Mouse (Mus musculus): ENCODE data around the gene Cfap157. TPM values are rescaled to one million over a fixed set of nuclear protein-coding genes. Genes with fewer than 3 reads are reported as not detected.

Cfap157 gene
- polyA plus RNA-seq, 1 experiment: not detected

DNA sequence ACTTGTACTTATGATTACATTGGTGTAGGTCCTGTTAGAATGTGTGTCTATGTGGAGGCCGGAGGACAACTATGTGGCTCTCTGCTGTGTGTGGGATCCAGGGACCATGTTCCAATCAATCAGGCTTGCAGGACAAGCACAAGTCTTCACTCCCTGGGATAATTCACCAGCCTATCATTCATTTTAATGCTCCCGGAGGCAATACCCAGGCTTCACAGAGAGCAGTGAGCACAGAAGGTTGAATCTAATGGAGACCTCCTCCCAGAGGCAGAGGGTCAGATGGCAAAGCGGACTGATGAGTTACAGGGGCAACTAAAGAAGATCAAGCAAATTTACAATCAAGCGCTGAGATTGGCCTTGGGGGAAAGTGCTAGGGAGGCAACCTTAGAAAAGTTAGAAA lies 54.7 kb downstream of the Cfap157 start:
- Histone ChIP-seq H3K27ac (ENCODE audit: control insufficient read depth, insufficient read depth, low read depth, low read length, poor library complexity) (no peak overlapping the region), H3K4me1 (ENCODE audit: control insufficient read depth, insufficient read depth, low read length) (no peaks in the 10 kb centered on the region; the same call in 1 of the 2 replicates)
- 86% methylated on average over 4 of the region's 4 CpGs for WGBS

DNA sequence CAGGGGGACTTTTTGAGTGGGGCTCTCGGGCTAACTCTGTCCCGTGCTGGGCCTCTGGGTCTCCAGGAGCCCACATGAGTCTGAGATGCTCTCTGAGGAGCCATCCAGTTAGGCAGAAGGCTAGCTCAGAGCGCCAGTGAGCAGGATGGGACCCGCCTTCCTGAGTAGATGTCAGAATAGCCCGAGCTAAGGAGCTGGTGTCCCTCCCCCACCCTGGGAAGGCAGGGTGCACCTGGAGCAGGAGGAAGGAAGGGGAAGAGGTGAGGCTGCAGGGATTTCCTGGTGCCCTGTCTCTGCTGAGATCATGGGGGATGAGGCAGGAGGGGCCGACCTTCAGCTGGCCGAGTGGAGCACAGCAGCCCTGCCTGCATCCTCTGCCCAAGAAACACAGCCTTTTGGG lies 55.8 kb downstream of the Cfap157 start:
- TF ChIP-seq CTCF (IDR thresholded peaks at IDR 0.05; ENCODE audit: control insufficient read depth, insufficient read depth, low read length): no peak
- TF ChIP-seq POLR2A (IDR thresholded peaks at IDR 0.05; ENCODE audit: borderline replicate concordance, control insufficient read depth, low read depth, low read length): no peak
- 49% methylated on average over 7 of the region's 7 CpGs for WGBS
- Histone ChIP-seq H3K27ac (ENCODE audit: control insufficient read depth, insufficient read depth, low read depth, low read length, poor library complexity) (no peak overlapping the region), H3K4me1 (ENCODE audit: control insufficient read depth, insufficient read depth, low read length) (peaks cover 3% of the 10 kb centered on the region; the same call in 1 of the 2 replicates), H3K4me3 (replicated peaks; ENCODE audit: control insufficient read depth, low read depth, low read length) (no peak overlapping the region)

More for the DNA sequence above, 54.7 kb downstream of the Cfap157 start:
- TF ChIP-seq CTCF (IDR thresholded peaks at IDR 0.05; ENCODE audit: control insufficient read depth, insufficient read depth, low read length) (no peak), POLR2A (IDR thresholded peaks at IDR 0.05; ENCODE audit: borderline replicate concordance, control insufficient read depth, low read depth, low read length) (no peak)
- no peak overlapping the region for H3K4me3 ChIP-seq (replicated peaks; ENCODE audit: control insufficient read depth, low read depth, low read length)

DNA sequence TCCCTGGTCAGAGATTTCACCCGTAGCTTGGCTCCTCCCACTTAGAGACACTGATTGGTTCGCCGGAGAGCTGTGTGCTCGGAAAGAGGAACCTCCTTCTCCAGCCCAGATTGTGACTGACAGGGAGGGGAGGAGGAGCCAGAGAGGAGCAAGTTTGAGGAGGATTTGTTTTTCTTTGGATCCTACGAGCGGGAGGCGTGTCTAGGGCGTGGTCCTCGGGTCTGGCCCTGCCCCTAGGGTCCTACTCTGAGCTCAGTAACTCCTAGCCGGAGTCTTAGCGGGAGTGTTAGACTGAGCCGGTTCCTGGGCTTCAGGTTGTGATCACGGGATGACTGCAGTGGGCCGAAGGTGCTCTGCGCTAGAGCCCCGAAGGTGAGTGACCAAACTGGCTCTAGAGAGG lies 56.8 kb downstream of the Cfap157 start:
- 3% methylated on average over 16 of the region's 16 CpGs for WGBS
- 0 out of 2 replicates have a peak, but pooled peaks have one; percentile 39 for TF ChIP-seq POLR2A (IDR thresholded peaks at IDR 0.05; ENCODE audit: borderline replicate concordance, control insufficient read depth, low read depth, low read length)
- TF ChIP-seq CTCF (IDR thresholded peaks at IDR 0.05; ENCODE audit: control insufficient read depth, insufficient read depth, low read length): no peak
- peak overlapping the region; percentile 23; the same call in 1 of the 2 replicates for H3K27ac ChIP-seq (ENCODE audit: control insufficient read depth, insufficient read depth, low read depth, low read length, poor library complexity)
- H3K4me1 ChIP-seq (ENCODE audit: control insufficient read depth, insufficient read depth, low read length): peaks cover 5% of the 10 kb centered on the region; the same call in 1 of the 2 replicates
- peak overlapping the region; percentile 38 for H3K4me3 ChIP-seq (replicated peaks; ENCODE audit: control insufficient read depth, low read depth, low read length)

Other genes with a start within 250 kb of the Cfap157 start
- 5.4 and 9.7 TPM in 2 replicates for gene Fam102a, start 249.1 kb downstream of the Cfap157 start, polyA plus RNA-seq (2011; ENCODE audit: insufficient read depth, insufficient read length, low replicate concordance, missing spikeins)
- gene Dpm2, start 213.6 kb downstream of the Cfap157 start, polyA plus RNA-seq (2011; ENCODE audit: insufficient read depth, insufficient read length, low replicate concordance, missing spikeins): 27.7 and 54.8 TPM in 2 replicates
- gene Pip5kl1, start 209.6 kb downstream of the Cfap157 start, polyA plus RNA-seq (2011; ENCODE audit: insufficient read depth, insufficient read length, low replicate concordance, missing spikeins): not detected in 2 replicates
- gene 9430097D07Rik, start 208.7 kb downstream of the Cfap157 start, polyA plus RNA-seq (2011; ENCODE audit: insufficient read depth, insufficient read length, low replicate concordance, missing spikeins): not detected in 2 replicates
- 8.6 and 18.7 TPM in 2 replicates for gene St6galnac4, start 197.3 kb downstream of the Cfap157 start, polyA plus RNA-seq (2011; ENCODE audit: insufficient read depth, insufficient read length, low replicate concordance, missing spikeins)
- 13.3 and 25.7 TPM in 2 replicates for gene St6galnac6, start 184.7 kb downstream of the Cfap157 start, polyA plus RNA-seq (2011; ENCODE audit: insufficient read depth, insufficient read length, low replicate concordance, missing spikeins)
- 4.0 and 9.1 TPM in 2 replicates for gene Ak1, start 162.7 kb downstream of the Cfap157 start, polyA plus RNA-seq (2011; ENCODE audit: insufficient read depth, insufficient read length, low replicate concordance, missing spikeins)
- 8.4 and 11.3 TPM in 2 replicates for gene Eng, start 137.8 kb downstream of the Cfap157 start, polyA plus RNA-seq (2011; ENCODE audit: insufficient read depth, insufficient read length, low replicate concordance, missing spikeins)
- gene Fpgs, start 80.3 kb downstream of the Cfap157 start, polyA plus RNA-seq (2011; ENCODE audit: insufficient read depth, insufficient read length, low replicate concordance, missing spikeins): 14.9 and 24.4 TPM in 2 replicates
- 105 and 154 TPM in 2 replicates for gene Cdk9, start 71.4 kb downstream of the Cfap157 start, polyA plus RNA-seq (2011; ENCODE audit: insufficient read depth, insufficient read length, low replicate concordance, missing spikeins)
- gene Sh2d3c, start 63.4 kb downstream of the Cfap157 start, polyA plus RNA-seq (2011; ENCODE audit: insufficient read depth, insufficient read length, low replicate concordance, missing spikeins): 23.3 and 51.8 TPM in 2 replicates
- not detected in 2 replicates for gene 6330409D20Rik, start 43.4 kb downstream of the Cfap157 start, polyA plus RNA-seq (2011; ENCODE audit: insufficient read depth, insufficient read length, low replicate concordance, missing spikeins)
- gene Tor2a, start 27.2 kb downstream of the Cfap157 start, polyA plus RNA-seq (2011; ENCODE audit: insufficient read depth, insufficient read length, low replicate concordance, missing spikeins): 9.2 and 13.6 TPM in 2 replicates
- gene Ttc16, start 8.8 kb downstream of the Cfap157 start, polyA plus RNA-seq (2011; ENCODE audit: insufficient read depth, insufficient read length, low replicate concordance, missing spikeins): 1.1 and 1.5 TPM in 2 replicates
- gene Ptrh1, start 8.6 kb downstream of the Cfap157 start, polyA plus RNA-seq (2011; ENCODE audit: insufficient read depth, insufficient read length, low replicate concordance, missing spikeins): 1.7 and 2.7 TPM in 2 replicates
- 2.5 and 3.2 TPM in 2 replicates for gene Stxbp1, start 62.8 kb upstream of the Cfap157 start, polyA plus RNA-seq (2011; ENCODE audit: insufficient read depth, insufficient read length, low replicate concordance, missing spikeins)
- gene Fam129b, start 91.7 kb upstream of the Cfap157 start, polyA plus RNA-seq (2011; ENCODE audit: insufficient read depth, insufficient read length, low replicate concordance, missing spikeins): 2.1 and 9.9 TPM in 2 replicates
- gene Rpl12, start 177.1 kb upstream of the Cfap157 start, polyA plus RNA-seq (2011; ENCODE audit: insufficient read depth, insufficient read length, low replicate concordance, missing spikeins): 32.7 and 113 TPM in 2 replicates
- gene Lrsam1, start 177.2 kb upstream of the Cfap157 start, polyA plus RNA-seq (2011; ENCODE audit: insufficient read depth, insufficient read length, low replicate concordance, missing spikeins): 2.3 and 4.1 TPM in 2 replicates
- gene Slc2a8, start 197.7 kb upstream of the Cfap157 start, polyA plus RNA-seq (2011; ENCODE audit: insufficient read depth, insufficient read length, low replicate concordance, missing spikeins): 6.4 and 6.7 TPM in 2 replicates

All from bone marrow, adult 2 months (tissue).